ENCODE assay signal across 8 mouse cellular contexts in the genomic region with DNA sequence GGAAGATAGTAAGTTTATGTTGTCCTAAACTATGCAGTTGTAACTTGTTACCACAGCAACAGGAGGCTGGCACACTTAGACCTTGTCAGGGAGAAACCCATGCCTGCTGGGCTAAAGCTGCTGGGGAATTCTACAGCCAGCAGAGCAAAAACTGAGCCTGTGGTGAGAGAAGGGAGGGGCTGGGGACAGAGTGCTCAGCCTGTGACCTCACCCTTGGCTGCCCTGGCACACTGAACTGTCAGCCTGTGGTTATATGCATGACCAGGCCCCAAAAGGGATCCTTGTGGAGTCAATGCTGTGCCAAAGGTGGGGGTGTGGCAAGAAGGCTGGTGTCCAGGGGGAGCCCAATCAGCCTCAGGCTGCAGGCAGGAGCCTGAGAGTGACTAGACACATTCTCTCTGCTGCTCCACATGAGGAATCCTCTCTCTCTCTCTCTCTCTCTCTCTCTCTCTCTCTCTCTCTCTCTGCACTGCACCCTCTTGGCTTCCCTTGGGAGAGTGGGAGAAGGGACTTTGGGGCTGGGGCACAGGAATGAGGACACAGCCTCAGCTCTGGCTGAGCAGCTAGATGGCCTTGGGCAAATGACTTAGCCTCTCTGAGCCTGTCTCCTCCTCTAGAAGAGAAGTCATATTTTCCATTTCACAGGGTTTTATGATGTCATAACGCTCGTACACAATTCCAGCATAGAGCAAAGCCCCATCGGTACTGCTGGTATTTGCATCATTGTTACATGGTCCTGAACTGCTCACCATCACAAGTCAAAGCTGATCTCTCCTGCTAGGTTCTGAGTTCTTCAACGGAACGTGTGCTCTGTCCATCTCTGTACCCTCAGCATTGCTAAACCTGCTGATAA. TPM values are rescaled to one million over a fixed set of nuclear protein-coding genes. Genes with fewer than 3 reads are reported as not detected.
A peak's percentile ranks its signal among the peaks of the same experiment; 100 is the strongest.
DNase-seq lines count a peak whose midpoint lies in the region; ATAC-seq lines count a peak whose summit lies in the region.
"Had no signal": no experiment of that assay in that cellular context is flagged by ENCODE, and none has a peak within 500 bp of the region (broad histone marks: within the 10 kb centered on the region; RNA-seq: fewer than 3 reads in every experiment).

No protein-coding gene starts in this region.

- no peak for ATAC-seq in inflammation-experienced regulatory T-cells, adult 6 months
- ATAC-seq: forebrain, postnatal 0 days had no signal

- H3K27ac ChIP-seq in heart, embryonic 10.5 days: no peak overlapping the region

- H3K9me3 ChIP-seq in heart, embryonic 10.5 days: no peaks in the 10 kb centered on the region

- peaks cover 6% of the 10 kb centered on the region for H3K36me3 ChIP-seq in heart, embryonic 10.5 days

- peaks cover 34% of the 10 kb centered on the region for H3K4me1 ChIP-seq in heart, embryonic 10.5 days

- peak; percentile 50 for DNase-seq in kidney, adult 11 months
- DNase-seq in kidney, postnatal 14 days: no peak
- DNase-seq in urinary bladder, adult 2 months (ENCODE audit: low spot score): peak; percentile 17
- DNase-seq in urinary bladder, postnatal 10 days (ENCODE audit: low spot score): no peak
- DNase-seq in heart, embryonic 10.5 days (ENCODE audit: low spot score): peak; percentile 73
- no peak for DNase-seq in cerebellum, adult 9-10 months
- DNase-seq: forebrain, postnatal 0 days had no signal

- WGBS in heart, embryonic 10.5 days: 76% methylated on average over 5 of the region's 5 CpGs

- peaks cover 38% of the 10 kb centered on the region for H3K27me3 ChIP-seq in heart, embryonic 10.5 days (ENCODE audit: insufficient read depth, poor library complexity, severe bottlenecking)

- no peak overlapping the region for H3K4me3 ChIP-seq in heart, embryonic 10.5 days

RNA-seq across cellular contexts. Expression of a gene that starts 16.7 kb away (rescaled TPM):
- 0.41 and 0.52 TPM in 2 replicates for polyA plus RNA-seq in urinary bladder, adult 2 months (2012; rRNA removed)
- 3.2 and 4.3 TPM in 2 replicates for polyA plus RNA-seq in heart, embryonic 10.5 days (2016; fragmentation: Nextera tagmentation; extraction: Ambion mirVana)
- not detected for polyA plus RNA-seq in inflammation-experienced regulatory T-cells, adult 6 months (2017; shearing (Covaris generic))

RNA-seq across cellular contexts. Expression of a gene that starts 20.1 kb away (rescaled TPM):
- polyA plus RNA-seq in urinary bladder, adult 2 months (2012; rRNA removed): 29.6 and 33.9 TPM in 2 replicates
- 50.7 and 54.0 TPM in 2 replicates for polyA plus RNA-seq in heart, embryonic 10.5 days (2016; fragmentation: Nextera tagmentation; extraction: Ambion mirVana)
- 10 to 100 TPM; 10.7 to 21.0 (median 14.8) TPM for polyA plus RNA-seq in inflammation-experienced regulatory T-cells, adult 6 months (2017; shearing (Covaris generic))

RNA-seq across cellular contexts. Expression of a gene that starts 31.3 kb away (rescaled TPM):
- polyA plus RNA-seq in urinary bladder, adult 2 months (2012; rRNA removed): 30.5 and 37.1 TPM in 2 replicates
- polyA plus RNA-seq in heart, embryonic 10.5 days (2016; fragmentation: Nextera tagmentation; extraction: Ambion mirVana): 30.0 and 44.4 TPM in 2 replicates
- 10 to 100 TPM; 51.7 to 58.2 (median 54.8) TPM for polyA plus RNA-seq in inflammation-experienced regulatory T-cells, adult 6 months (2017; shearing (Covaris generic))

Comparison
In these comparisons a context has a peak if more than half of its experiments do, and no peak if none do; other contexts are left out.
1. DNase-seq: peak in kidney, adult 11 months (single experiment), urinary bladder, adult 2 months (single experiment) and heart, embryonic 10.5 days (single experiment); none in kidney, postnatal 14 days (single experiment), urinary bladder, postnatal 10 days (single experiment) and cerebellum, adult 9-10 months (single experiment).